ENCODE assay signal across 25 mouse cellular contexts in genomic region chr10:18888751-18889150, GRCm38 (mm10). TPM values are rescaled to one million over a fixed set of nuclear protein-coding genes. Genes with fewer than 3 reads are reported as not detected.
"Had no signal": no experiment of that assay in that cellular context is flagged by ENCODE, and none has a peak within 500 bp of the region (broad histone marks: within the 10 kb centered on the region; RNA-seq: fewer than 3 reads in every experiment).

No protein-coding gene starts in this region.

- H3K4me3 ChIP-seq: embryonic facial prominence, embryonic 10.5 days; embryonic facial prominence, embryonic 12.5 days; embryonic facial prominence, embryonic 13.5 days; embryonic facial prominence, embryonic 15.5 days; erythroblast, embryonic 14.5 days; forebrain, embryonic 10.5 days; forebrain, embryonic 12.5 days; forebrain, embryonic 13.5 days; forebrain, embryonic 15.5 days; gastrocnemius, adult 2 months; heart, adult 2 months; heart, embryonic 10.5 days had no signal

- H3K4me1 ChIP-seq: embryonic facial prominence, embryonic 12.5 days; embryonic facial prominence, embryonic 13.5 days; forebrain, embryonic 12.5 days; forebrain, embryonic 13.5 days; forebrain, embryonic 15.5 days had no signal

- H3K27me3 ChIP-seq: embryonic facial prominence, embryonic 12.5 days; embryonic facial prominence, embryonic 13.5 days; embryonic facial prominence, embryonic 15.5 days; forebrain, embryonic 12.5 days; forebrain, embryonic 13.5 days; forebrain, embryonic 15.5 days had no signal

- H3K9me3 ChIP-seq: embryonic facial prominence, embryonic 10.5 days; embryonic facial prominence, embryonic 12.5 days; embryonic facial prominence, embryonic 13.5 days; embryonic facial prominence, embryonic 15.5 days; forebrain, embryonic 10.5 days; forebrain, embryonic 12.5 days; forebrain, embryonic 13.5 days; forebrain, embryonic 15.5 days; heart, embryonic 10.5 days had no signal

- H3K27ac ChIP-seq: embryonic facial prominence, embryonic 10.5 days; embryonic facial prominence, embryonic 12.5 days; embryonic facial prominence, embryonic 13.5 days; embryonic facial prominence, embryonic 15.5 days; forebrain, embryonic 10.5 days; forebrain, embryonic 12.5 days; forebrain, embryonic 13.5 days; forebrain, embryonic 15.5 days; gastrocnemius, adult 2 months; heart, adult 2 months; heart, embryonic 10.5 days had no signal

- H3K36me3 ChIP-seq: embryonic facial prominence, embryonic 10.5 days; embryonic facial prominence, embryonic 12.5 days; embryonic facial prominence, embryonic 13.5 days; embryonic facial prominence, embryonic 15.5 days; forebrain, embryonic 10.5 days; forebrain, embryonic 12.5 days; forebrain, embryonic 15.5 days; heart, embryonic 10.5 days had no signal

- H3K9ac ChIP-seq: embryonic facial prominence, embryonic 12.5 days; embryonic facial prominence, embryonic 13.5 days; embryonic facial prominence, embryonic 15.5 days; forebrain, embryonic 12.5 days; forebrain, embryonic 13.5 days; forebrain, embryonic 15.5 days; forebrain, postnatal 0 days had no signal

- DNase-seq: cerebellum, adult 9-11 months; cerebellum, postnatal 10 days; cerebellum, postnatal 14 days; cerebellum, postnatal 25 days; cerebellum, postnatal 36 days; embryo, embryonic 11 days; forebrain, postnatal 0 days; gastrocnemius, adult 2 months; gastrocnemius, postnatal 10 days; gastrocnemius, postnatal 14 days; gastrocnemius, postnatal 25 days; gastrocnemius, postnatal 36 days; heart, adult 11 months; heart, adult 18-20 months; heart, adult 2 months had no signal

RNA-seq across cellular contexts. Expression of gene Perp, which starts 43.9 kb away (rescaled TPM):
- polyA plus RNA-seq: erythroblast, embryonic 14.5 days had no signal
